Mouse (Mus musculus) erythroblast, adult 5-6 weeks (primary cell): ENCODE measurements around the gene Elmo3. TPM values are rescaled to one million over a fixed set of nuclear protein-coding genes. Genes with fewer than 3 reads are reported as not detected.

Source experiments
- ATAC-seq: replicated peaks from 2 replicates; pipeline ENCODE4 v1.8.0; 2016; ENCODE audit warnings: moderate number of reproducible peaks, mild to moderate bottlenecking, moderate TSS enrichment, inconsistent platforms; ENCODE audit not compliant: poor library complexity, low FRiP score, severe bottlenecking
- total RNA-seq, 2 experiments: library from RNA; stranded (forward) in 1 of 2; stranded (reverse) in 1 of 2; fragments of 150-400 nt in 1 of 2; fragments of 200-764, 138-1000 nt in 1 of 2; gene quantifications; 2 replicates each; pipeline versions ENCODE4 v1.2.3 to v1.2.4; 2015 to 2017; ENCODE audit warnings: low replicate concordance in 2 of 2

Elmo3 gene
- total RNA-seq, 2 experiments from 2014 or later: 13.8 to 22.1 TPM

DNA sequence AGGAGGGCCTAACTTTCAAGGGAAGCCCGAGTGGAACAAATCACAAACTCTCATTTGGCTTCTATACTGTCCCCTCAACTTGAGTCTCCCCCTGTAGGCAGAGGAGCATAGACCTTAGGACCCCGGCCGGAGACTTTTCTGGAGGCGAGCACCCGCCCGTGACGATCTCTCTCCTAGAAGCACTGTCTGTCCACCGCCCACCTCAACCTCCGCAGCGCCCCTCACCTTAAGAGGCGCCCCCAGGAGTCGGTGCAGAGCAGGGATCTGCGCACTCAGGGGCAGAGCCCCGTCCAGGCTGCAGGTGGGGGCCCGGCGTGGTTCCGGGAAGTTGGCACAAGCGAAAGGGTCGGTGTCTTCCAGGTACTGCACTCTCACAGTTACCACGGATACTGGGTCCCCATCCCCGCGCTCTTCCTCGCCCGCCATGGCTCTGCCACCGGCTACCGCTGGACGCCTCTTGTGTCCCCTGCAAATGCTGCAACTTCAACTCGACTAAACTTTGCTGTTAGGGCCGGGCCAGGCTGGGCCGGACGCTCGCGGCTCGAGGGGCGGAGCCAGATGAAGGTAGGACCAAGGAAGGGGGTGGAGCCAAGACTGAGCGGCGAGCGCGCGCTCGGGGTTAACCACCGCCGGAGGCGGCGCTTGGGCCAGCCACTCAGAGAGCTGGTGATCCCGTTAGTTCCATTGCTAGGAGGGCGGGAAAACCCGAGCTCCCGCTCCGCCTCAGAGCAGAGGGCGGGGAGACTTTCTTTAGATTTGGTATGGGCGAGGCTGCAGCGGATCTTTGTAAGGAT, 42.2 kb downstream of the Elmo3 start, which contains the start of gene Fhod1:
Fhod1 (minus strand) TSS at position 526 of the 794 bp plus-strand sequence.
- ATAC-seq: peak; percentile 95

- ATAC-seq: no peak
Observed at GRCm38 (mm10) chr8:105348450-105349095, 43.2 kb downstream of the Elmo3 start, which contains the start of gene Slc9a5. Gene Slc9a5, plus strand, starts transcription at chr8:105348843.

- no peak for ATAC-seq
Observed at GRCm38 (mm10) chr8:105349096-105349771, 43.8 kb downstream of the Elmo3 start.

- no peak for ATAC-seq
Observed at GRCm38 (mm10) chr8:105350186-105350585, 44.8 kb downstream of the Elmo3 start.

DNA sequence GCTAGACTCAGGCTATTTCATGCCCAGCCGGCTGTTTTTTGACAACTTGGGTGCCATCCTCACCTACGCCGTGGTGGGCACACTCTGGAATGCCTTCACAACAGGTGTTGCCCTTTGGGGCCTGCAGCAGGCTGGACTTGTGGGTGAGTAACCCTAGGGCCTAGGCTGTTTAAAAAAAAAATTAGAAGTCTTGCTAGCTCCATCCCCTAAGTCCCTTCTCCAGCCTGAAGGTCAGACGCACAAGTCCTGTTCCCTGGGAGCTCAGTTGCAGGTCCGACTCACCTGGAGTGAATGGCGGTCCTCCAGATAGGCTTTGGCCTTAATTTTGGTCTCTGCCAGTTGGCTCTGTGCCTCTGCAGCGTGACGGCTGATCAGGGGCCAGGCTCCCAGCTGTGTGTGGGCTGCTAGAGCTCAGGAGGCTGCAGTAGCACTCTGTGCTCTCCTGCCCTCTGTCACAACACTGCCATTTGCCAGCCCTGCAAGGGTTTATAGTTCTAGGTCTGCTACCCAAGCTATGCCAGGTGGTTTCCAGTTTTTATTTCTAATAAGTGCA, 48.3 kb downstream of the Elmo3 start:
- no peak for ATAC-seq

GRCm38 (mm10) chr8:105354549-105354948, 49.1 kb downstream of the Elmo3 start:
- no peak for ATAC-seq

DNA sequence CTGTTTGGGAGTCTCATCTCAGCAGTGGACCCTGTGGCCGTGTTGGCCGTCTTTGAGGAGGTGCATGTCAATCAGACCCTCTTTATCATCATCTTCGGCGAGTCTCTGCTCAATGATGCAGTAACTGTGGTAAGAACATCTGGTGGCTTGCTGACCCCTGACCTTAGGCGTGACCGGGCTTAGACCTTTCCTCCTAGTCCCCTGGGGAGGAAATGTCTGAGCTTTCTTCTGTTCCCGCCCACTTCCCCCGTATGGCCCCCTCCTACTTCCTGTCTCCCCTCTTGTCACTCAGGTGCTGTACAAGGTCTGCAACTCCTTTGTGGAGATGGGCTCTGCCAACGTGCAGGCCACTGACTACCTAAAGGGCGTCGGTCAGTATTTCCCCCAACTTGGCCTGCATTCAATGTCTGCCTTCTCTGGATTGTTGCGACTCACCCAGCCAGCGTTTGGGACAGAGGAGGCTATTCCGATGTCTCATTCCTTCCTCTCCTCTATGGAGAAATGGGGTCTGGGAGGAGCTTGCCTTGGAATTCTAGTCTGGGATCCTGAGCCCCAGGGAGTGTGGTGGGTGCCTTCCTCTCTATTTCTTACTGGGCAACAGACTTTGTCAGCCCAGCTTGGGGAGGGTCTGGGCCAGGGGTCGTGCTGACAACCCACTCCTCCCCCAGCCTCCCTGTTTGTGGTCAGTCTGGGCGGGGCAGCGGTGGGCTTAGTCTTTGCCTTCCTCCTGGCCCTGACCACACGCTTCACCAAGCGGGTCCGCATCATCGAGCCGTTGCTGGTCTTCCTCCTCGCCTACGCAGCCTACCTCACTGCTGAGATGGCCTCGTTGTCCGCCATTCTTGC, 50.0 kb downstream of the Elmo3 start:
- no peak for ATAC-seq

- no peak for ATAC-seq
Observed at GRCm38 (mm10) chr8:105356681-105357080, 51.3 kb downstream of the Elmo3 start.

- ATAC-seq: no peak
Observed at GRCm38 (mm10) chr8:105359208-105359607, 53.8 kb downstream of the Elmo3 start.

DNA sequence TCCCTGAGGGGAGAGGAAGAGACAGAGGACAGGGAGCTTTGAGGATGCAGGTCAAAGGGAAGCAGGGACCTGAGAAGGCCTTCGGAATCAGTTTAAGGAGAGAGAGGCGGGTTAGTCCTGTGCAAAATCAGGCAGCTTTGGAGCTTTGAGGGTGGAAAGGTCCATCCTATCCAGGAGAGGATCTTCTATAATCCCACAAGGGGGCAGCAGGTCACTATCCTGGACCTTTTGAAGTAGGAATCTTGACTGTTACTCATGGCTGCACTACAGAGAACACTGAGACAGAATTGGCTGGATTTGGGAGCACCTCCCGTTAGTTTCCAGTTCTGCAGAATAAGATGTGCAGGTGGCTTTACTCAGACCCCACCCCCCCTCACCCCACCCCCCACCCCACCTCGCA, 54.2 kb downstream of the Elmo3 start:
- ATAC-seq: no peak

Other genes with a start within 250 kb of the Elmo3 start
- not detected in 2 replicates for gene Ces3b, start 221.8 kb upstream of the Elmo3 start, total RNA-seq (2015; ENCODE audit: low replicate concordance)
- gene Ces3b, start 221.8 kb upstream of the Elmo3 start, total RNA-seq (2017; ENCODE audit: low replicate concordance): not detected in 2 replicates
- gene Ces4a, start 173.8 kb upstream of the Elmo3 start, total RNA-seq (2015; ENCODE audit: low replicate concordance): not detected in 2 replicates
- not detected in 2 replicates for gene Ces4a, start 173.8 kb upstream of the Elmo3 start, total RNA-seq (2017; ENCODE audit: low replicate concordance)
- 28.6 and 37.6 TPM in 2 replicates for gene Cbfb, start 134.9 kb upstream of the Elmo3 start, total RNA-seq (2015; ENCODE audit: low replicate concordance)
- gene Cbfb, start 134.9 kb upstream of the Elmo3 start, total RNA-seq (2017; ENCODE audit: low replicate concordance): 27.2 and 33.1 TPM in 2 replicates
- 16.9 and 22.5 TPM in 2 replicates for gene D230025D16Rik, start 80.5 kb upstream of the Elmo3 start, total RNA-seq (2015; ENCODE audit: low replicate concordance)
- gene D230025D16Rik, start 80.5 kb upstream of the Elmo3 start, total RNA-seq (2017; ENCODE audit: low replicate concordance): 20.1 and 22.6 TPM in 2 replicates
- gene B3gnt9, start 50.4 kb upstream of the Elmo3 start, total RNA-seq (2015; ENCODE audit: low replicate concordance): not detected in 2 replicates
- 0.09 TPM in 1 of 2 replicates, not detected in the other for gene B3gnt9, start 50.4 kb upstream of the Elmo3 start, total RNA-seq (2017; ENCODE audit: low replicate concordance)
- 2.3 and 3.5 TPM in 2 replicates for gene Tradd, start 41.0 kb upstream of the Elmo3 start, total RNA-seq (2015; ENCODE audit: low replicate concordance)
- gene Tradd, start 41.0 kb upstream of the Elmo3 start, total RNA-seq (2017; ENCODE audit: low replicate concordance): 3.6 and 5.9 TPM in 2 replicates
- 1.3 and 3.5 TPM in 2 replicates for gene Fbxl8, start 41.0 kb upstream of the Elmo3 start, total RNA-seq (2015; ENCODE audit: low replicate concordance)
- 0.28 and 0.94 TPM in 2 replicates for gene Fbxl8, start 41.0 kb upstream of the Elmo3 start, total RNA-seq (2017; ENCODE audit: low replicate concordance)
- not detected in 2 replicates for gene Hsf4, start 35.8 kb upstream of the Elmo3 start, total RNA-seq (2015; ENCODE audit: low replicate concordance)
- gene Hsf4, start 35.8 kb upstream of the Elmo3 start, total RNA-seq (2017; ENCODE audit: low replicate concordance): not detected in 2 replicates
- not detected in 2 replicates for gene Nol3, start 29.5 kb upstream of the Elmo3 start, total RNA-seq (2015; ENCODE audit: low replicate concordance)
- gene Nol3, start 29.5 kb upstream of the Elmo3 start, total RNA-seq (2017; ENCODE audit: low replicate concordance): not detected in 2 replicates
- 1.0 and 3.8 TPM in 2 replicates for gene 4931428F04Rik, start 15.7 kb upstream of the Elmo3 start, total RNA-seq (2015; ENCODE audit: low replicate concordance)
- gene 4931428F04Rik, start 15.7 kb upstream of the Elmo3 start, total RNA-seq (2017; ENCODE audit: low replicate concordance): 0.70 and 1.2 TPM in 2 replicates
- 0.38 and 5.9 TPM in 2 replicates for gene Exoc3l, start 9.5 kb upstream of the Elmo3 start, total RNA-seq (2015; ENCODE audit: low replicate concordance)
- 15.0 and 26.8 TPM in 2 replicates for gene Exoc3l, start 9.5 kb upstream of the Elmo3 start, total RNA-seq (2017; ENCODE audit: low replicate concordance)
- 289 and 294 TPM in 2 replicates for gene E2f4, start 7.9 kb upstream of the Elmo3 start, total RNA-seq (2015; ENCODE audit: low replicate concordance)
- 120 and 129 TPM in 2 replicates for gene E2f4, start 7.9 kb upstream of the Elmo3 start, total RNA-seq (2017; ENCODE audit: low replicate concordance)
- 13.4 and 35.9 TPM in 2 replicates for gene Lrrc29, start 20.7 kb downstream of the Elmo3 start, total RNA-seq (2015; ENCODE audit: low replicate concordance)
- gene Lrrc29, start 20.7 kb downstream of the Elmo3 start, total RNA-seq (2017; ENCODE audit: low replicate concordance): 26.2 and 28.6 TPM in 2 replicates
- 51.2 and 56.3 TPM in 2 replicates for gene Tmem208, start 20.8 kb downstream of the Elmo3 start, total RNA-seq (2015; ENCODE audit: low replicate concordance)
- 18.5 and 26.9 TPM in 2 replicates for gene Tmem208, start 20.8 kb downstream of the Elmo3 start, total RNA-seq (2017; ENCODE audit: low replicate concordance)
- 0.19 and 3.8 TPM in 2 replicates for gene Fhod1, start 42.4 kb downstream of the Elmo3 start, total RNA-seq (2015; ENCODE audit: low replicate concordance)
- 0.56 and 1.0 TPM in 2 replicates for gene Fhod1, start 42.4 kb downstream of the Elmo3 start, total RNA-seq (2017; ENCODE audit: low replicate concordance)
- gene Slc9a5, start 43.2 kb downstream of the Elmo3 start, total RNA-seq (2015; ENCODE audit: low replicate concordance): 1.7 TPM in 1 of 2 replicates, not detected in the other
- gene Slc9a5, start 43.2 kb downstream of the Elmo3 start, total RNA-seq (2017; ENCODE audit: low replicate concordance): not detected in 2 replicates
- gene Plekhg4, start 67.7 kb downstream of the Elmo3 start, total RNA-seq (2015; ENCODE audit: low replicate concordance): not detected in 2 replicates
- not detected in 2 replicates for gene Plekhg4, start 67.7 kb downstream of the Elmo3 start, total RNA-seq (2017; ENCODE audit: low replicate concordance)
- not detected in 2 replicates for gene Kctd19, start 107.9 kb downstream of the Elmo3 start, total RNA-seq (2015; ENCODE audit: low replicate concordance)
- not detected in 2 replicates for gene Kctd19, start 107.9 kb downstream of the Elmo3 start, total RNA-seq (2017; ENCODE audit: low replicate concordance)
- gene Lrrc36, start 108.0 kb downstream of the Elmo3 start, total RNA-seq (2015; ENCODE audit: low replicate concordance): 0.96 TPM in 1 of 2 replicates, not detected in the other
- 0.56 and 0.85 TPM in 2 replicates for gene Lrrc36, start 108.0 kb downstream of the Elmo3 start, total RNA-seq (2017; ENCODE audit: low replicate concordance)
- not detected in 2 replicates for gene Tppp3, start 165.9 kb downstream of the Elmo3 start, total RNA-seq (2015; ENCODE audit: low replicate concordance)
- gene Tppp3, start 165.9 kb downstream of the Elmo3 start, total RNA-seq (2017; ENCODE audit: low replicate concordance): not detected in 2 replicates
- gene Zdhhc1, start 191.3 kb downstream of the Elmo3 start, total RNA-seq (2015; ENCODE audit: low replicate concordance): not detected in 2 replicates
- gene Zdhhc1, start 191.3 kb downstream of the Elmo3 start, total RNA-seq (2017; ENCODE audit: low replicate concordance): 0.17 and 0.42 TPM in 2 replicates
- gene Hsd11b2, start 213.2 kb downstream of the Elmo3 start, total RNA-seq (2015; ENCODE audit: low replicate concordance): 2.3 TPM in 1 of 2 replicates, not detected in the other
- gene Hsd11b2, start 213.2 kb downstream of the Elmo3 start, total RNA-seq (2017; ENCODE audit: low replicate concordance): not detected in 2 replicates